Mouse (Mus musculus) olfactory bulb, adult 2 months (tissue): ENCODE data around the gene Tbx1. TPM values are rescaled to one million over a fixed set of nuclear protein-coding genes. Genes with fewer than 3 reads are reported as not detected.

ENCODE experiments used
- H3K27ac ChIP-seq: fragments of 200-500 bp; 2 replicates; pipeline ENCODE4 v1.5.1; 2012; ENCODE audit warnings: low read depth, low read length; ENCODE audit not compliant: insufficient read depth
- H3K4me1 ChIP-seq: fragments of 200-500 bp; 2 replicates; pipeline ENCODE4 v1.6.1; 2012; ENCODE audit warnings: low read length; ENCODE audit not compliant: control insufficient read depth, insufficient read depth
- H3K4me3 ChIP-seq: fragments of 200-500 bp; 2 replicates; pipeline ENCODE4 v1.5.1; 2012; ENCODE audit warnings: mild to moderate bottlenecking, low read depth, low read length, moderate library complexity; ENCODE audit not compliant: insufficient read depth
- CTCF ChIP-seq: fragments of 200-500 bp; IDR thresholded peaks from 2 replicates; pipeline ENCODE4 v1.5.1; 2012; ENCODE audit warnings: low read depth, mild to moderate bottlenecking, low read length, moderate library complexity; ENCODE audit not compliant: insufficient read depth
- POLR2A ChIP-seq: fragments of 200-500 bp; IDR thresholded peaks from 2 replicates; pipeline ENCODE4 v1.6.1; 2012; ENCODE audit warnings: mild to moderate bottlenecking, low read depth, low read length, moderate library complexity; ENCODE audit not compliant: insufficient read depth
- WGBS: fragments of 180-500 bp; shearing (Covaris S2); methylation state at CpG from one replicate; pipeline ENCODE4 v1.1.7; 2018; 5-methylcytosine and 5-hydroxymethylcytosine counted together
- polyA plus RNA-seq: library from polyadenylated mRNA; stranded (reverse); fragments of >200 nt; gene quantifications from 2 replicates; pipeline ENCODE4 v1.2.4, GENCODE M21; 2012; ENCODE audit warnings: low replicate concordance; ENCODE audit not compliant: missing spikeins, insufficient read depth, insufficient read length

The Tbx1 gene
- polyA plus RNA-seq, 1 experiment, result not detected

DNA sequence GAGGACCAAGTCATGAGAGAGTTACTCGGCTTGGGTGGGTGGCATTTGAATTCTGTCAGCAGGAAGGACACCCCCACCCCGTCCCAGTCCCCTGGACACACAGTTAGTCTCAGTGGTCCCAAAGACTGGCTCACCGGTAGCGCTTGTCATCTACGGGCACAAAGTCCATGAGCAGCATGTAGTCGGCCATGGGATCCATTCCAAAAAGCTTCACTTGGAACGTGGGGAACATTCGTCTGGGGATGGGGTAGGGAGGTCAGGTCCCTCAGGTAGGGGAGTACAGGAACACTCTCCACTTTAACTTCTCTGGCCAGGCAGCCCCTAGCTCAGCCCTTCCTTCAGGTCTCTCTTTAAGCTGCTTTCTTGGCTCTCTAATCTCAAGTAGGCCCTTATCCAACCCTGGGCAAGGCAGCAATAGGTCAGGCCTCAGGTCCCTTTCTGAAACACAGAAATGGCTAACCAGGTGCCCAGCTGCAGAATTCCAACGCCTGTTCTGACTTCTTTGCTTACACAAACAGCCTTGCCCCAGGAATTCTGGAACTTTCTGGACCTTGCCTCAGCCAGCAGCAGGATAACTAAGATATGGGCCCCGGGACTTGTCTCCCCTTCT is 5.5 kb downstream of the Tbx1 start:
- TF ChIP-seq CTCF (no peak), POLR2A (no peak)
- peaks cover 31% of the 10 kb centered on the region for H3K4me1 ChIP-seq
- no peak overlapping the region for H3K27ac ChIP-seq
- WGBS, result 80% methylated on average over 10 of the region's 10 CpGs
- no peak overlapping the region for H3K4me3 ChIP-seq

DNA sequence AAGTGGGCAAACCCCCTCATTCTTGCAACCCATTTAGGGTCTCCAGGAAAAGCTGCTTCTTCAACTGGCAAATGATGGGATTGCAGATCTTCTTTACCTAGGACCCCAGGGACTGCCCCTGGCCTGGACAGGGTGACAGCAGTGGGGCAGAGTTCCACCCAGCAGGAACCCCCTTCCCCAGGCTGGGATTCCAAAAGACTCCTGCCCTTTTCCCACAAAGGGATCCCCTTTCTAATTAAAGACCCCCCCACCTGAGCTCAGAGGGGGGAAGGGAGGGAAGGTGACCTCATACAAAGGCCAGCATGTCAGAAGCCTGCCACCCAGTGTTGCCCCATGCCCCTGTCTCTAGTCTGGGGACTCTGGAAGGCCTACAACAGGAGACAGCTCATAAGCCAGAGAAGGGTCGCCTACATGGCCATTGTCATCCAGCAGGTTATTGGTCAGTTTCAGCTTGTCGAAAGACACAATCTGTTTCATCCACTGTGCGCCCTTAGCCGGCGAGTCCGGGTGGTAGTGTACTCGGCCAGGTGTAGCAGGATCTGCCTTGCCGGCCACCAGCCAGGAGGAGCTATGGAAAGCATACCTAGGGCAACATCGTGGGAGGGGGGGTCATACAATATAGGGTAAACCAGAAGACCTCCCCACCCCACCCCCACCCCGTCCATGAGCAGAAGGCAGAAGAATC is 6.7 kb downstream of the Tbx1 start:
- no peak overlapping the region for H3K27ac ChIP-seq
- H3K4me1 ChIP-seq, result peaks cover 28% of the 10 kb centered on the region
- no peak for TF ChIP-seq CTCF
- no peak for TF ChIP-seq POLR2A
- no peak overlapping the region for H3K4me3 ChIP-seq
- WGBS, result 62% methylated on average over 10 of the region's 10 CpGs

GRCm38 (mm10) chr16:18583169-18583568 is 7.3 kb downstream of the Tbx1 start:
- 68% methylated on average over 10 of the region's 10 CpGs for WGBS
- no peak overlapping the region for H3K4me3 ChIP-seq

DNA sequence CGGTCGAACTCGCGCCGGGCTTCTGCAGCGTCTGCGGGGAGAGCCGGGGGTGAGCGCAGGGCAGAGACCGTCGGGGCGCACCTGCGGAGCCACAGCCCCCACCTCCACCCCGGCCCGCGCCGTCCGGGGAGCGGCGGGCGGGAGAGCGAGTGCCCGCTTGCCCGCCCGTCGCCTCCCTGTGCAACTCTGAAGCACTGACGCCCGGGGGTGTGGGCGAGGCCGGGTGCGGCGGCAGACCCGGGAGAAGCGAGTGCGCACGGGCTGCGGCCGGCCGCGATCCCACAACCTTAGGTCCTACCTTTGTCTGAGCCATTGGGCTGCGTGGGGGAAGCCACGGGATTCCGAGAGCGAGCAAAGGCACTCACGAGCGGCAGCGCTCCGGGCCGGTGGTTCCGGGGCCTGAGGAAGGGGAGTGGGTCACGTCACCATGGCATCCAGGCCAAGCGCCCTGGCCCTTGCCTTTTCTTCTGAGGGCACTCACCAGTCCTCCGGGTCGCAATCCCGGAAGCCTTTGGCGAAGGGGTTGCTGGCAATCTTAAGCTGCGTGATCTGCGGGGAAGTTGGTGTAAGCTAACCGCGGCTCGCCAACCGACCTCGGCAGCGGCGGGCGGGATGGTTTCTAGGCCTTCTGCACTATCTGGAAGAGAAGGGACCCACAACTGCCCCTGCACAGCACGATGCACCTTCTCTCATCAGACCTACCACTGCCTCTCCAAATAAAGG is 7.9 kb downstream of the Tbx1 start:
- TF ChIP-seq POLR2A (no peak), CTCF (no peak)
- peak overlapping the region; percentile 40 for H3K4me3 ChIP-seq

More at GRCm38 (mm10) chr16:18583169-18583568, 7.3 kb downstream of the Tbx1 start:
- no peak overlapping the region for H3K27ac ChIP-seq
- H3K4me1 ChIP-seq, result peaks cover 28% of the 10 kb centered on the region
- TF ChIP-seq POLR2A (no peak), CTCF (no peak)

GRCm38 (mm10) chr16:18581623-18582205 is 8.8 kb downstream of the Tbx1 start:
- H3K4me3 ChIP-seq, result peak overlapping the region; percentile 40
- H3K4me1 ChIP-seq, result peaks cover 30% of the 10 kb centered on the region
- WGBS, result 1% methylated on average over 66 of the region's 66 CpGs
- no peak for TF ChIP-seq CTCF
- no peak for TF ChIP-seq POLR2A
- no peak overlapping the region for H3K27ac ChIP-seq

More for the DNA sequence above, 7.9 kb downstream of the Tbx1 start:
- Histone ChIP-seq H3K27ac (no peak overlapping the region), H3K4me1 (peaks cover 28% of the 10 kb centered on the region)
- 7% methylated on average over 67 of the region's 67 CpGs for WGBS

GRCm38 (mm10) chr16:18581050-18581622 is 9.3 kb downstream of the Tbx1 start:
- WGBS, result 19% methylated on average over 21 of the region's 21 CpGs
- TF ChIP-seq CTCF, result no peak
- TF ChIP-seq POLR2A, result no peak
- Histone ChIP-seq H3K27ac (no peak overlapping the region), H3K4me1 (peaks cover 24% of the 10 kb centered on the region), H3K4me3 (no peak overlapping the region)

DNA sequence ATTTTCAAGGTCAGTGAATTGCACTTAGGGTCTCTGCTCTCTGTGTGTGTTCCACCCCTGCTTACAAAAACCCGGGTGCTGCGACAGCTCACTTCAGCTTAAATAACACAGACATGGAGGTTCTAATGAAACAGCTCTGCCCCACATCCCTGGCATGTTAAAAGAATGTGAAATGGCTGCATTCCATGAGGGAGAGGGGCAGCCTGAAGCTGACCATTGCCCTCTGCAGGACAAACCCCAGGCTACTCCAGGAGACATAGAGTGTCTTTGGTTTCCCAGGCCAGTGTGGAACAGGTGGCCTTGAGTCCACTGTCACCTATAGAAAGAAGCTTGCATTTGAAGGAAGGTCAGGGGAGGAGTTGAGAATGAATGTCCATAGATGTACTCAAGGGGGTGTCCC is 10.1 kb downstream of the Tbx1 start:
- Histone ChIP-seq H3K27ac (no peak overlapping the region), H3K4me1 (peaks cover 23% of the 10 kb centered on the region), H3K4me3 (no peak overlapping the region)
- no peak for TF ChIP-seq POLR2A
- no peak for TF ChIP-seq CTCF
- 70% methylated on average over 2 of the region's 2 CpGs for WGBS

DNA sequence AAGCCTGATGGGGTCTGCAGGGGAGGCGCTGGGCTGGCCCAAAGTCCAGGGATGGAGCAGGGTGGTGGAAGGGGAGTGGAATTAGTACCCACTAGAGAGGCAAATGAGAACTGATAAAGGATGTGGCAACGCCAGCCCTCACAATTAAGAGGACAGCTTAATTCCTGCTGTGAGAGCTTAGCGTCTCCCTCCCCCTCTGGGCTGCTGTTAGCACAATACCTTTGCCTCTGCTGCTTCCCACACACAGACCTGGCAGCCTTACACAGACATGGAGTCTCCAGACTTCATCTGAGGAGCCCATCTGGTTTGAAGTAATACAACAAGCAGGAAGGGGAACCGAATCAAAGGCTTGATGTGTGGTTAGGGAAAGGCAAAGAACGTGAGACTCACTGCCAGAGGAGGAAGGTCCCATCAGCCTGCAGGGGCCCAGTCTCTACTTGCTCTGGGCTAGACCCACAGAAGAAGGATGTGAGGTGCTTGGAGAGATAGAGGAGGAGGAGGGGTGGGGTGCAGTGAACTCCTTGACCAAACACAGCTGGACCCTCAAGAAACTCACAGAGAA is 12.8 kb downstream of the Tbx1 start:
- WGBS, result 34% methylated on average over 5 of the region's 5 CpGs
- TF ChIP-seq CTCF (no peak), POLR2A (no peak)
- H3K4me1 ChIP-seq, result peaks cover 23% of the 10 kb centered on the region
- H3K4me3 ChIP-seq, result no peak overlapping the region
- H3K27ac ChIP-seq, result no peak overlapping the region

GRCm38 (mm10) chr16:18577071-18577470 is 13.4 kb downstream of the Tbx1 start:
- no peak overlapping the region for H3K4me3 ChIP-seq
- WGBS, result 63% methylated on average over 3 of the region's 3 CpGs
- no peak for TF ChIP-seq CTCF
- no peak for TF ChIP-seq POLR2A
- no peak overlapping the region for H3K27ac ChIP-seq
- peaks cover 18% of the 10 kb centered on the region for H3K4me1 ChIP-seq
